Mouse (Mus musculus): ENCODE measurements around the gene 4930432K21Rik.
A peak's percentile ranks its signal among the peaks of the same experiment; 100 is the strongest.

DNA sequence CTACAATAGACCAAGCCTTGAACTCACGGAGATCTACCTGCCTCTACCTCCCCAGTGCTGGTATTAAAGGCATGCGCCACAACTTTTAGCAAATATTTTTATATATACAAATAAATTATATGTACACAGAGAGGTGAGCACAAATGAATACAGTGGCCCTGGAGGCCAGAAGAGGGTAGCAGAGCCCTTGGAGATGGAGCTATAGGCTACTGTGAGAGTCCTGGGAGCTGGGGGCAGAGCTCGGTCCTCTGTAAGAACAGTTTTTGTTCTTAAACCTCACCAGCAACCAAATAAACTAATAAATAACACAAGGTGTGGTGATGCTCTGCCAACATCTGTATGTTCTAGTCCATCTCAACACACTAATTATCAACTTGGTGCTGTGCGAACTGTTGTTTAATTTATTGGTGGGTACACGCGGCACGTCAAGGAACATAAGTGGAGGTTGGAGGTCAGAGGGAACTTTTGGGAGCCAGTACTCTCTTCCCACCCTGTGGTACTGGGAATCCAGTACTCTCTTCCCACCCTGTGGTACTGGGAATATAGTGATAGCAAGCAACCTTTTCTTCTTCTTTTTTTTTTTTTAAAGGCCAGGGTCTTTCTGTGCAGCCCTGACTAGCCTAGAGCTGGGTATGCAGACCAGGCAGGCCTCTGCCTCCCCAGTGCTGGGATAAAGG is 42.5 kb downstream of the 4930432K21Rik start:
- TF ChIP-seq CTCF (conservative IDR thresholded peaks at IDR 0.05; ENCODE audit: low read length) (peak; percentile 40), NANOG (IDR thresholded peaks at IDR 0.05; ENCODE audit: borderline replicate concordance, low read length) (no peak), POU5F1 (IDR thresholded peaks at IDR 0.05; ENCODE audit: borderline replicate concordance, low read length) (no peak)
